ENCODE assay signal across 9 mouse cellular contexts in the genomic region with DNA sequence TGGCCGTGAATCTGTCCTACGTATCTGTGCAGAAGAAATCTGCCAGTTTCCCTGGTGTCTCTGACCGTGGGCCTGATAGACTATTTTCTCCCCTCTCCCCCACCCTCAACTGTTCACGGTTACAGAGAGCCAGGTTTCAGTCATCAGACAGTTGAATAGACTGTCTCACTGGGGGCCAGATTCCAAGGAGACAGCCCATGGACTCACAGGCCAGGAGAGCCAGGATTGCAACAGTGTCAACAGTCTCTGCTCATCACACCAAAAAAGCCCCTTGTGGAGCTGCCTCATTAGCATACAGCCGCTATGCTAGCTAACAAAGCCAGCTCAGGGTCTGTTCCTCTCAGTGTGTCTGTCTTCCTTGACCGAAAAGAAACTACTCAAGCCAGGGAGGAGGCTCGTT.
DNase-seq lines count a peak whose midpoint lies in the region; ATAC-seq and TF ChIP-seq lines count a peak whose summit lies in the region.
"Had no signal": no experiment of that assay in that cellular context is flagged by ENCODE, and none has a peak within 500 bp of the region (broad histone marks: within the 10 kb centered on the region; RNA-seq: fewer than 3 reads in every experiment).

No protein-coding gene starts in this region.

- no peak for TF ChIP-seq RAD21 in CH12.LX (IDR thresholded peaks at IDR 0.05; ENCODE audit: low read depth, low read length)

- H3K27me3 ChIP-seq in CH12.LX (replicated peaks): no peaks in the 10 kb centered on the region
- H3K27me3 ChIP-seq in midbrain, embryonic 10.5 days (ENCODE audit: low read depth, poor library complexity, severe bottlenecking): no peaks in the 10 kb centered on the region
- H3K27me3 ChIP-seq: stomach, embryonic 15.5 days had no signal

- peak; percentile 50 for ATAC-seq in granulocyte monocyte progenitor cell, adult 5-6 weeks (replicated peaks; ENCODE audit: poor library complexity, severe bottlenecking)

- dilution Hi-C loops in CH12.LX (cut with MboI; ENCODE audit: extremely low pct_ligation_motif_present, extremely low pct_unique_long_range_greater_than_20kb, low sequenced_read_pairs): no loop called here

- no peak overlapping the region for H3K27ac ChIP-seq in CH12.LX (ENCODE audit: insufficient read depth, low read depth)
- H3K27ac ChIP-seq in midbrain, embryonic 10.5 days (replicated peaks): peak overlapping the region; percentile 95
- H3K27ac ChIP-seq: stomach, embryonic 15.5 days had no signal

- no peaks in the 10 kb centered on the region for H3K9me3 ChIP-seq in CH12.LX (replicated peaks; ENCODE audit: low read length)
- H3K9me3 ChIP-seq in midbrain, embryonic 10.5 days (replicated peaks): no peaks in the 10 kb centered on the region
- H3K9me3 ChIP-seq: stomach, embryonic 15.5 days had no signal

- H3K36me3 ChIP-seq in CH12.LX (replicated peaks in 1 of 2; ENCODE audit: control insufficient read depth in 1 of 2, insufficient read depth in 1 of 2, low read length in 1 of 2): peaks cover 2 to 14% of the 10 kb centered on the region in 2 experiments
- no peaks in the 10 kb centered on the region for H3K36me3 ChIP-seq in midbrain, embryonic 10.5 days
- H3K36me3 ChIP-seq: stomach, embryonic 15.5 days had no signal

- TF ChIP-seq EP300 in CH12.LX (IDR thresholded peaks at IDR 0.05; ENCODE audit: low read length): no peak

- H3K79me2 ChIP-seq in CH12.LX (replicated peaks; ENCODE audit: control insufficient read depth, extremely low read depth, insufficient read depth, poor library complexity, severe bottlenecking): no peaks in the 10 kb centered on the region

- TF ChIP-seq CTCF in CH12.LX (conservative IDR thresholded peaks at IDR 0.05 in 1 of 2, IDR thresholded peaks at IDR 0.05 in 1 of 2; ENCODE audit: low read depth in 2 of 2, low read length in 2 of 2): no peak

- H3K4me2 ChIP-seq in CH12.LX (ENCODE audit: insufficient read depth, low read depth, poor library complexity, severe bottlenecking): peak overlapping the region; percentile 53; the same call in 1 of the 2 replicates
- H3K4me2 ChIP-seq: stomach, embryonic 15.5 days had no signal

- H3K4me3 ChIP-seq in CH12.LX (replicated peaks in 1 of 3; ENCODE audit: low read depth in 2 of 3, low read length in 2 of 3, poor library complexity in 1 of 3): no peak overlapping the region
- H3K4me3 ChIP-seq in midbrain, embryonic 10.5 days: no peak overlapping the region
- H3K4me3 ChIP-seq: stomach, embryonic 15.5 days had no signal

- 14% methylated on average over 7 of the region's 7 CpGs for WGBS in midbrain, embryonic 10.5 days

- TF ChIP-seq POLR2A in CH12.LX (IDR thresholded peaks at IDR 0.05; ENCODE audit: low read depth, low read length): 0 out of 2 replicates have a peak, but pooled peaks have one; percentile 29

- in situ Hi-C loops in CH12.LX (cut with MboI; ENCODE audit: low pct_ligation_motif_present, low pct_unique_long_range_greater_than_20kb, low sequenced_read_pairs): no loop called here

- peaks cover 20 to 59% of the 10 kb centered on the region in 2 experiments for H3K4me1 ChIP-seq in CH12.LX (ENCODE audit: control insufficient read depth in 1 of 2, insufficient read depth in 2 of 2)
- H3K4me1 ChIP-seq in midbrain, embryonic 10.5 days: peaks cover 87% of the 10 kb centered on the region

- DNase-seq in CH12.LX (ENCODE audit: extremely low read depth) (no peak), R1 (ENCODE audit: low read depth, low spot score) (peak; percentile 75)
- DNase-seq in midbrain, embryonic 10.5 days (ENCODE audit: low spot score): peak; percentile 73
- DNase-seq in cerebellum, adult 9-11 months: no peak
- no peak for DNase-seq in cerebellum, postnatal 36 days
- no peak for DNase-seq in kidney, postnatal 14 days
- DNase-seq in spleen, postnatal 10 days (ENCODE audit: low spot score in 2 of 2): no peak

- H3K9ac ChIP-seq in CH12.LX (ENCODE audit: insufficient read depth, low read depth): peak overlapping the region; percentile 29; the same call in 1 of the 2 replicates
- H3K9ac ChIP-seq: stomach, embryonic 15.5 days had no signal

TF ChIP-seq in CH12.LX, 34 proteins besides CTCF, POLR2A, EP300 and RAD21:
- TF ChIP-seq MEF2A (IDR thresholded peaks at IDR 0.05; ENCODE audit: borderline replicate concordance, low read depth, low read length): 0 out of 2 replicates have a peak, but pooled peaks have one; percentile 25
- no peak for TF ChIP-seq KAT2A (IDR thresholded peaks at IDR 0.05; ENCODE audit: insufficient replicate concordance, low read length)

Comparison
In these comparisons a context has a peak if more than half of its experiments do, and no peak if none do; other contexts are left out.
1. DNase-seq: peak in R1 (single experiment) and midbrain, embryonic 10.5 days (single experiment); none in CH12.LX (single experiment), cerebellum, adult 9-11 months (single experiment), cerebellum, postnatal 36 days (0 of 2), kidney, postnatal 14 days (single experiment) and spleen, postnatal 10 days (0 of 2).